Mouse (Mus musculus): ENCODE measurements around the gene Syn2. TPM values are rescaled to one million over a fixed set of nuclear protein-coding genes. Genes with fewer than 3 reads are reported as not detected.

The Syn2 gene
- polyA plus RNA-seq, 1 experiment from 2014 or later, result 4.7 TPM

DNA sequence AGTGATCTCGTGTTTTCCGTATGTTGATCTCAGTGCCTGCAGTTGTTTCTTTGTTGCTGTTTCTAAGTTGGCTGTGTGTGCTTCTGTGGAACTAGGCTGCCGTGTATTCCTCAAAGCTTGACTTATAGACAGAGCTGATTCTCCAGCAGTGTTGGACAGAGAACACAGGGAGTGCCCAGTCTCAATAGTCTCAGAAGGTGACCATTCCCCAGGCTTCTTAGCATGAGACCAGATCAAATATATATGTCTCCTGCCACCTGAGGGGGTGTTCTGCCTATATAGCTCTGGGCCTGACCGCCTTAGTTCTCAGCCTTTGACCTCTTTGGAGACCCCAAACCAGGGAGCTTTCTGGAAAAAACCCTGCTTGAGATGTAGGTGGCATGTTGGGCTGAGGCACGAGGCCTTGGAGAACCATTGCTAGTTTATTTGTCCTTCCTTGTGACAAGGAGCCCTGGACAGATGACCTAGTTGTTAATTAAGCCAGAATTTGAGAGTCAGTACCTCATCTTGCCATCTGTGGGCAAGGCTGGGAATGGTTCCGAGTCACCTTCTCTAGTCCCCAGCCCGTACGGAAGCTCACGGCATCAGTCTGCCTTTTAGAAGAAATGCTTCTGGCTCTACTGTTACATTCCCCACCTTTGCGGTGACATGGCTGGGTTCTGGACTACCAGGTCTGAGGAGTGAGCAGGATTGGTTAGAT is 140.6 kb downstream of the Syn2 start:
- Histone ChIP-seq H3K27me3 (ENCODE audit: control insufficient read depth, insufficient read depth, low read length) (no peaks in the 10 kb centered on the region), H3K4me3 (ENCODE audit: low read depth, low read length) (no peak overlapping the region), H3K4me1 (ENCODE audit: control insufficient read depth, insufficient read depth, low read length) (peaks cover 8% of the 10 kb centered on the region), H3K36me3 (ENCODE audit: control insufficient read depth, insufficient read depth, low read length) (no peaks in the 10 kb centered on the region), H3K27ac (ENCODE audit: low read length) (no peak overlapping the region), H3K4me2 (replicated peaks; ENCODE audit: low read depth, low read length) (no peak overlapping the region), H3K9me3 (ENCODE audit: control insufficient read depth, low read depth, low read length) (no peaks in the 10 kb centered on the region), H3K9ac (replicated peaks; ENCODE audit: low read depth, low read length) (no peak overlapping the region)
- no peak for ATAC-seq (ENCODE audit: insufficient number of reproducible peaks, insufficient read depth, low FRiP score, low read depth)
- 87% methylated on average over 10 of the region's 10 CpGs for WGBS

DNA sequence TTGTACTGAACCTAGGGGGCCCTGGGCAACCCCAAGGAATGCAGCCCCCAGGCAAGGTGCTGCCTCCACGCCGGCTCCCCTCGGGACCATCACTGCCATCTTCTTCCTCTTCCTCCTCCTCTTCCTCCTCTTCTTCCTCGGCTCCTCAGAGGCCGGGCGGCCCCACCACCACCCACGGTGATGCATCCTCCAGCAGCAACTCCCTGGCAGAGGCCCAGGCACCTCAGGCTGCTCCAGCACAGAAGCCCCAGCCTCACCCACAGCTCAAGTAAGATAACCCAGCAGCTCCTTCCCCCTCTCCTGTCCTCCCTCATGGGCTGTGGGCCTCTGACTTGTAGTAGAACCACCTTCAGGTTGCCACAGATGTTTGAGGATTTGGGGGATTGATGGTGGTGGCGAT is 143.4 kb downstream of the Syn2 start:
- no peak for ATAC-seq (ENCODE audit: insufficient number of reproducible peaks, insufficient read depth, low FRiP score, low read depth)
- Histone ChIP-seq H3K9me3 (ENCODE audit: control insufficient read depth, low read depth, low read length) (no peaks in the 10 kb centered on the region), H3K4me1 (ENCODE audit: control insufficient read depth, insufficient read depth, low read length) (no peaks in the 10 kb centered on the region), H3K9ac (replicated peaks; ENCODE audit: low read depth, low read length) (no peak overlapping the region), H3K27me3 (ENCODE audit: control insufficient read depth, insufficient read depth, low read length) (no peaks in the 10 kb centered on the region), H3K27ac (ENCODE audit: low read length) (no peak overlapping the region), H3K4me3 (ENCODE audit: low read depth, low read length) (no peak overlapping the region), H3K36me3 (ENCODE audit: control insufficient read depth, insufficient read depth, low read length) (no peaks in the 10 kb centered on the region), H3K4me2 (replicated peaks; ENCODE audit: low read depth, low read length) (no peak overlapping the region)
- 73% methylated on average over 8 of the region's 8 CpGs for WGBS

DNA sequence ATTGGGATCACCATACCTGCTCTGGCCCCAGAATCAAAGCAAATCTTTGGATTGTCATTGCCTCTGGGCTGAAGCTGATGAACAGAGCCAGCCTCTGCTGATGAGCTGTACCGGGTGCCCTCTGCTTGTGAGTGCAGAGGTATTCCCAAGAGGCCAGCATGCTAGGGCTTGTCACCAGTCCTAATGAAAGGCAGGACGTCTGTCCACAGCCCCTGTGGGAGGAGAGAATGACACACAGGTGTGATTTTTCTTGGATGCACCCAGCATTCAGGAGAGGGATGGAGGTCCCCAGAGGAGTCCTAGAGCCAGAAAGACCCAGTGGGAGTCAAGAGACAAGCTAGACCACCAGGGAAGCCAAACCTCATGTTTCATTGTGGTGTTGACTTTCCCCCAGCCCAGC is 144.9 kb downstream of the Syn2 start:
- Histone ChIP-seq H3K27ac (ENCODE audit: low read length) (no peak overlapping the region), H3K4me2 (replicated peaks; ENCODE audit: low read depth, low read length) (no peak overlapping the region), H3K4me3 (ENCODE audit: low read depth, low read length) (no peak overlapping the region), H3K4me1 (ENCODE audit: control insufficient read depth, insufficient read depth, low read length) (no peaks in the 10 kb centered on the region), H3K9ac (replicated peaks; ENCODE audit: low read depth, low read length) (no peak overlapping the region), H3K27me3 (ENCODE audit: control insufficient read depth, insufficient read depth, low read length) (no peaks in the 10 kb centered on the region), H3K36me3 (ENCODE audit: control insufficient read depth, insufficient read depth, low read length) (no peaks in the 10 kb centered on the region), H3K9me3 (ENCODE audit: control insufficient read depth, low read depth, low read length) (no peaks in the 10 kb centered on the region)
- no peak for ATAC-seq (ENCODE audit: insufficient number of reproducible peaks, insufficient read depth, low FRiP score, low read depth)
- WGBS, result 57% methylated on average over 2 of the region's 2 CpGs

DNA sequence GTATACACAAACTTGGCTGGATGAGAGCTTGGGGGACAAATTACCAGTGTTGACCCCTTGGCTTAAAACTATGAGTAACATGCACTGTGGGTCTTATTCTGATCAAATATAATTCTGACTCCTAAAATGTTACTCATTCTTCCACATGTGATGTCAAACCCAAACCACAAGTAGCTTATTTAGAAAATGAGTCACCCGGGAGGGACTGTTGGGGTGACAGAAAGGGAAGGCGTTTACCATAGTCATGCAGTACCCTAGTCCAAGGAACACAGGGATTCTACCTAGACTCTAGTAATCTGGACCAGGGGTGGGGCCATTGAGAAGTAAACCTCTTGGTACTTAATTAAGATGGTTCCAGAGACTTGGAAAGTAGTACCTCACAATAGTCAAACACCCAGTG is 149.5 kb downstream of the Syn2 start:
- 83% methylated on average over 2 of the region's 2 CpGs for WGBS
- Histone ChIP-seq H3K4me2 (replicated peaks; ENCODE audit: low read depth, low read length) (no peak overlapping the region), H3K4me1 (ENCODE audit: control insufficient read depth, insufficient read depth, low read length) (no peaks in the 10 kb centered on the region), H3K4me3 (ENCODE audit: low read depth, low read length) (no peak overlapping the region), H3K9me3 (ENCODE audit: control insufficient read depth, low read depth, low read length) (no peaks in the 10 kb centered on the region), H3K9ac (replicated peaks; ENCODE audit: low read depth, low read length) (no peak overlapping the region), H3K27ac (ENCODE audit: low read length) (no peak overlapping the region), H3K36me3 (ENCODE audit: control insufficient read depth, insufficient read depth, low read length) (no peaks in the 10 kb centered on the region), H3K27me3 (ENCODE audit: control insufficient read depth, insufficient read depth, low read length) (no peaks in the 10 kb centered on the region)
- ATAC-seq (ENCODE audit: insufficient number of reproducible peaks, insufficient read depth, low FRiP score, low read depth), result no peak

DNA sequence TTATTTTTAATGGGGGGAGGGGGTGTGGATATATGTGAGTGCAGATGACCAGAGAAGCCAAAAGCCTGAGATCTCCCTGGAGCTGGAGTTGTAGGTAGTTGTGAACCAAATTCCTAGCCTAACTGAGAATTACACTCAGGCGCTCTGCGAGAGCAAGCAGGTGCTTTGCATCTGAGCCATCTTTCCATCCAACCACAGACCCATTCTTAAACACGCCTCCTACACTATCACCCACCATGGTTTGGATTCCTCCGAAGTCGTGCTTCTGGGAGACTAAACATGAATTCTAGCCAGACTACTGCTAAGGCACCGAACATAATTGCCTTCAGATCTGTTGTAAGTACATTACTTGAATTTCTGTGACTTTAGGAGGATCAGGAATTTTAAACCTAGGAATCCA is 151.7 kb downstream of the Syn2 start:
- no peaks in the 10 kb centered on the region for H3K9me3 ChIP-seq (ENCODE audit: control insufficient read depth, low read depth, low read length)
- 68% methylated on average over 6 of the region's 6 CpGs for WGBS

DNA sequence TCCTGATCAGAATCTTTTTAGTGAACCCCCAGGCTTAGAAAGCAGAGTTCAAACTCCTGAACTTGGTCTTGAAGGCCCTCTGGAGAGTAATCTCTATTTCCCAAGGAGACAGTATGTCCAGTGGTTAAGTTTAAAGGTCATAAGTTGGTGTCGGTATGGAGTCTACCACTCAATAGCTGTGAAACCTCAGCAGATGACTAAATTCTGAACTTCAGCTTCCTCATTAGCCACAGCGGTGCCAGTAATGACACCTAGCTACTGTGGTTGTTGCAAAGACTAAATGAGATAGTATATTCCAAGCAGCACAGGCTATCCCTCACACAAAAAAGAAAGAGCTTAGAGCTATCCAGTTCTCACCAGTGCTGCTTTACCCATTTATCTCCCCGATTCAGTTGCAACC is 153.5 kb downstream of the Syn2 start:
- Histone ChIP-seq H3K9ac (replicated peaks; ENCODE audit: low read depth, low read length) (no peak overlapping the region), H3K4me1 (ENCODE audit: control insufficient read depth, insufficient read depth, low read length) (no peaks in the 10 kb centered on the region), H3K27me3 (ENCODE audit: control insufficient read depth, insufficient read depth, low read length) (no peaks in the 10 kb centered on the region), H3K9me3 (ENCODE audit: control insufficient read depth, low read depth, low read length) (no peaks in the 10 kb centered on the region), H3K4me2 (replicated peaks; ENCODE audit: low read depth, low read length) (no peak overlapping the region), H3K4me3 (ENCODE audit: low read depth, low read length) (no peak overlapping the region), H3K36me3 (ENCODE audit: control insufficient read depth, insufficient read depth, low read length) (no peaks in the 10 kb centered on the region), H3K27ac (ENCODE audit: low read length) (no peak overlapping the region)
- 84% methylated on average over 3 of the region's 3 CpGs for WGBS
- no peak for ATAC-seq (ENCODE audit: insufficient number of reproducible peaks, insufficient read depth, low FRiP score, low read depth)

More for the DNA sequence above, 151.7 kb downstream of the Syn2 start:
- Histone ChIP-seq H3K4me3 (ENCODE audit: low read depth, low read length) (no peak overlapping the region), H3K36me3 (ENCODE audit: control insufficient read depth, insufficient read depth, low read length) (no peaks in the 10 kb centered on the region), H3K27me3 (ENCODE audit: control insufficient read depth, insufficient read depth, low read length) (no peaks in the 10 kb centered on the region), H3K4me1 (ENCODE audit: control insufficient read depth, insufficient read depth, low read length) (no peaks in the 10 kb centered on the region), H3K27ac (ENCODE audit: low read length) (no peak overlapping the region), H3K9ac (replicated peaks; ENCODE audit: low read depth, low read length) (no peak overlapping the region), H3K4me2 (replicated peaks; ENCODE audit: low read depth, low read length) (no peak overlapping the region)
- ATAC-seq (ENCODE audit: insufficient number of reproducible peaks, insufficient read depth, low FRiP score, low read depth), result no peak

DNA sequence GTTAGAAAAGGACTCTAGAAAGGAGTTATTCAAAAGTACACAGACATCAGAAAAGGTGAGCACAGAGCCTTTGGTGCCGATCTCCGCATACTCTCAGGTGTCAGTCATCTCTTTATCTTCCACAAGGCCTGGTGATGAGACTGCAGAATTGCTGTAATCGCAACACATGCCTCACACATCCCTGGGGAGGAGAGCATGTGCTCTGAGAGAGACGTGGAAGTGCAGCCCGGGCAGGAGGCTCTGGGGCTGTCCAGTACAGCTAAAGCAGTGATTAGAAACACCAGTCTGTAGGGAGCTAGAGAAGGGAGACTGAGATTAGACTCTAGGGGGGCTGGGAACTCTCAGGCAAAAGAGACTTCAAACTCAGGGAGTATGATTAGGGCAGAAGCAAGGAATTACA is 155.9 kb downstream of the Syn2 start:
- no peak overlapping the region for H3K4me3 ChIP-seq (ENCODE audit: low read depth, low read length)
- H3K27ac ChIP-seq (ENCODE audit: low read length), result no peak overlapping the region
- H3K4me1 ChIP-seq (ENCODE audit: control insufficient read depth, insufficient read depth, low read length), result no peaks in the 10 kb centered on the region
- no peaks in the 10 kb centered on the region for H3K9me3 ChIP-seq (ENCODE audit: control insufficient read depth, low read depth, low read length)
- no peak overlapping the region for H3K9ac ChIP-seq (replicated peaks; ENCODE audit: low read depth, low read length)
- H3K4me2 ChIP-seq (replicated peaks; ENCODE audit: low read depth, low read length), result no peak overlapping the region
- no peaks in the 10 kb centered on the region for H3K36me3 ChIP-seq (ENCODE audit: control insufficient read depth, insufficient read depth, low read length)
- WGBS, result 77% methylated on average over 5 of the region's 5 CpGs
- no peak for ATAC-seq (ENCODE audit: insufficient number of reproducible peaks, insufficient read depth, low FRiP score, low read depth)
- H3K27me3 ChIP-seq (ENCODE audit: control insufficient read depth, insufficient read depth, low read length), result no peaks in the 10 kb centered on the region

DNA sequence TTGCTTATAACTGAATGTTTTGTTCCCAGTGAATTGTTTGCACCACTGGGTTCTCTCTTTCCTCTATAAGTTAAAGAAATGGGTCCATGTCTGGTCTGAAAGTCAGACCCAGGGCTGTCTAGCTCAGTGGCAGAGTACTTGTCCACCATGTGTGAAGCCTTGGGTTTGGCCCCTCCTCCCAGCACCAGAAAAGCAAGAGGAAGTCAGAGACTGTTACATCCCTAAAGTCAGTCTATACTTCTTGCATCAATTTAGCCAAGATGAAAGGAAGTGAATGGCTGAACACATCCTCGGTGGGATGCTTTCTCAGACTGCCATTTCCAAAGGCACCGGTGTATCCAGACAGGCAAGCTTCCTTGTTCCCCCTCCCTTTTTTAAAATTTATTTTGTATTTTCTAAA is 156.4 kb downstream of the Syn2 start:
- ATAC-seq (ENCODE audit: insufficient number of reproducible peaks, insufficient read depth, low FRiP score, low read depth), result no peak
- 82% methylated on average over 2 of the region's 2 CpGs for WGBS

DNA sequence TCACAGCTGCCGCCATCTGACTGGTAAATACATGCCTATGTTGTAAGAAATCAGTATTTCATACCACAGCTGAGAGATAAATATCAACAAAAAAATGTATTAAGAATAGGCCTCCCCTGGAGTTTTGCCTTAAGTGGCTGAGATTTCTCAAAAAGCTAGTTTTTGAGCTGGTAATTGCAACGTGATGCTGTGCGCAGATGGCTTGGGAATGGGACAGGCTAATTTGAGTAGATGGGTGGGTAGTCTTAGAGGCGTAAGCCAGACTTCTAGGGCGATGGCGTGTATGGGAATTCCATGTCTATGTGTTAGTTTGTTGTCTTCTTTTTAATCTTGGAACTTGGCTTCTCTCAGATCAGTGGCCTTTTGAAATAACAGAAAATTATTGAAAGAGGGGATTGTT is 157.1 kb downstream of the Syn2 start:
- Histone ChIP-seq H3K36me3 (ENCODE audit: control insufficient read depth, insufficient read depth, low read length) (no peaks in the 10 kb centered on the region), H3K27ac (ENCODE audit: low read length) (no peak overlapping the region), H3K4me2 (replicated peaks; ENCODE audit: low read depth, low read length) (no peak overlapping the region), H3K9ac (replicated peaks; ENCODE audit: low read depth, low read length) (no peak overlapping the region), H3K9me3 (ENCODE audit: control insufficient read depth, low read depth, low read length) (no peaks in the 10 kb centered on the region), H3K4me1 (ENCODE audit: control insufficient read depth, insufficient read depth, low read length) (no peaks in the 10 kb centered on the region), H3K27me3 (ENCODE audit: control insufficient read depth, insufficient read depth, low read length) (no peaks in the 10 kb centered on the region), H3K4me3 (ENCODE audit: low read depth, low read length) (no peak overlapping the region)
- ATAC-seq (ENCODE audit: insufficient number of reproducible peaks, insufficient read depth, low FRiP score, low read depth), result no peak
- WGBS, result 94% methylated on average over 6 of the region's 6 CpGs

More for the DNA sequence above, 156.4 kb downstream of the Syn2 start:
- Histone ChIP-seq H3K27me3 (ENCODE audit: control insufficient read depth, insufficient read depth, low read length) (no peaks in the 10 kb centered on the region), H3K4me3 (ENCODE audit: low read depth, low read length) (no peak overlapping the region), H3K9ac (replicated peaks; ENCODE audit: low read depth, low read length) (no peak overlapping the region), H3K36me3 (ENCODE audit: control insufficient read depth, insufficient read depth, low read length) (no peaks in the 10 kb centered on the region), H3K27ac (ENCODE audit: low read length) (no peak overlapping the region), H3K9me3 (ENCODE audit: control insufficient read depth, low read depth, low read length) (no peaks in the 10 kb centered on the region), H3K4me2 (replicated peaks; ENCODE audit: low read depth, low read length) (no peak overlapping the region), H3K4me1 (ENCODE audit: control insufficient read depth, insufficient read depth, low read length) (no peaks in the 10 kb centered on the region)
